Mouse (Mus musculus) forebrain, embryonic 15.5 days (tissue): Measurements from ENCODE around the gene Eif3d. TPM values are rescaled to one million over a fixed set of nuclear protein-coding genes. Genes with fewer than 3 reads are reported as not detected.
A peak's percentile ranks its signal among the peaks of the same experiment; 100 is the strongest.
"Not testable (repeated sequence)": the region's sequence is repeated elsewhere in the genome, so short reads cannot be mapped to it uniquely, and the experiment has no call there.

ENCODE experiments used
- ATAC-seq: fragments of 200-750 bp; cut with Nextera tagmentation; replicated peaks from 2 replicates; pipeline ENCODE4 v1.8.0; 2017; ENCODE audit warnings: mild to moderate bottlenecking, moderate TSS enrichment, moderate library complexity
- H3K27ac ChIP-seq: fragments of 300-500 bp; sonication (generic); replicated peaks from 2 replicates; pipeline ENCODE4 v1.5.1; 2015; ENCODE audit warnings: mild to moderate bottlenecking, inconsistent platforms
- H3K27me3 ChIP-seq: fragments of 300-500 bp; sonication (generic); 2 replicates; pipeline ENCODE4 v1.6.1; 2015; ENCODE audit warnings: inconsistent platforms
- H3K36me3 ChIP-seq: fragments of 300-500 bp; sonication (generic); 2 replicates; pipeline ENCODE4 v1.6.1; 2015; ENCODE audit warnings: mild to moderate bottlenecking, inconsistent platforms
- H3K4me1 ChIP-seq: fragments of 300-500 bp; sonication (generic); 2 replicates; pipeline ENCODE4 v1.6.1; 2015; ENCODE audit warnings: inconsistent platforms
- H3K4me2 ChIP-seq: fragments of 300-500 bp; sonication (generic); replicated peaks from 2 replicates; pipeline ENCODE4 v1.6.1; 2015; ENCODE audit warnings: mild to moderate bottlenecking, inconsistent platforms
- H3K4me3 ChIP-seq: fragments of 300-500 bp; sonication (generic); 2 replicates; pipeline ENCODE4 v1.5.1; 2015; ENCODE audit warnings: mild to moderate bottlenecking, inconsistent platforms
- H3K9ac ChIP-seq: fragments of 300-500 bp; sonication (generic); replicated peaks from 2 replicates; pipeline ENCODE4 v1.6.1; 2015; ENCODE audit warnings: mild to moderate bottlenecking, inconsistent platforms
- H3K9me3 ChIP-seq: fragments of 300-500 bp; sonication (generic); 2 replicates; pipeline ENCODE4 v1.6.1; 2016; ENCODE audit warnings: inconsistent platforms
- WGBS: fragments of 180-500 bp; shearing (Covaris S2); methylation state at CpG from one replicate; pipeline ENCODE4 v1.1.7; 2015; ENCODE audit warnings: mixed read lengths; 5-methylcytosine and 5-hydroxymethylcytosine counted together
- polyA plus RNA-seq: library from polyadenylated mRNA; unstranded; fragments of >200 nt; fragmentation: Nextera tagmentation; extraction: Ambion mirVana; gene quantifications from 2 replicates; pipeline ENCODE4 v1.2.1, GENCODE M21; 2015

Eif3d gene
- 186 and 199 TPM in 2 replicates for polyA plus RNA-seq

- peaks cover 25% of the 10 kb centered on the region for H3K4me1 ChIP-seq
- H3K9ac ChIP-seq = peak within 1 kb of the TSS; percentile 87
- H3K27me3 ChIP-seq = no peaks in the 10 kb centered on the region
- H3K9me3 ChIP-seq = no peaks in the 10 kb centered on the region
- peak within 1 kb of the TSS; percentile 85 for H3K4me2 ChIP-seq
- peaks cover 32% of the 10 kb centered on the region for H3K36me3 ChIP-seq
- peak; percentile 85 for ATAC-seq
- WGBS = under 1% methylated on average over 71 of the region's 72 CpGs
- H3K27ac ChIP-seq = peak within 1 kb of the TSS; percentile 99
- peak within 1 kb of the TSS; percentile 61 for H3K4me3 ChIP-seq
Measured at GRCm38 (mm10) chr15:77970470-77971292, at the start of gene Eif3d. Gene Eif3d (minus strand): TSS chr15:77970813.

GRCm38 (mm10) chr15:78014046-78014445 is 43.4 kb upstream of the Eif3d start:
- Histone ChIP-seq H3K9me3 (no peaks in the 10 kb centered on the region), H3K27ac (no peak overlapping the region), H3K4me1 (no peaks in the 10 kb centered on the region), H3K36me3 (no peaks in the 10 kb centered on the region), H3K9ac (no peak overlapping the region), H3K4me2 (no peak overlapping the region), H3K4me3 (no peak overlapping the region), H3K27me3 (no peaks in the 10 kb centered on the region)
- no peak for ATAC-seq
- WGBS = 91% methylated on average over 1 of the region's 1 CpGs

- not testable (repeated sequence) for H3K4me3 ChIP-seq, ATAC-seq, H3K27me3 ChIP-seq, H3K9ac ChIP-seq, H3K9me3 ChIP-seq, H3K36me3 ChIP-seq, H3K4me1 ChIP-seq, H3K27ac ChIP-seq, H3K4me2 ChIP-seq
- 83% methylated on average over 8 of the region's 8 CpGs for WGBS
Measured at GRCm38 (mm10) chr15:78008206-78008605, 37.6 kb upstream of the Eif3d start.

- no peaks in the 10 kb centered on the region for H3K27me3 ChIP-seq
- no peak overlapping the region for H3K27ac ChIP-seq
- WGBS = 55% methylated on average over 9 of the region's 9 CpGs
- H3K4me3 ChIP-seq = no peak overlapping the region
- H3K4me1 ChIP-seq = no peaks in the 10 kb centered on the region
- no peaks in the 10 kb centered on the region for H3K36me3 ChIP-seq
- H3K9me3 ChIP-seq = no peaks in the 10 kb centered on the region
- no peak overlapping the region for H3K4me2 ChIP-seq
- no peak overlapping the region for H3K9ac ChIP-seq
- no peak for ATAC-seq
Measured at GRCm38 (mm10) chr15:78003929-78004328, 33.3 kb upstream of the Eif3d start.

- WGBS = 11% methylated on average over 5 of the region's 5 CpGs
Measured at GRCm38 (mm10) chr15:78001400-78001799, 30.8 kb upstream of the Eif3d start.

GRCm38 (mm10) chr15:77988541-77988940 is 17.9 kb upstream of the Eif3d start:
- Histone ChIP-seq H3K4me1 (no peaks in the 10 kb centered on the region), H3K9ac (no peak overlapping the region), H3K4me2 (no peak overlapping the region), H3K4me3 (no peak overlapping the region), H3K27me3 (no peaks in the 10 kb centered on the region), H3K27ac (no peak overlapping the region), H3K9me3 (no peaks in the 10 kb centered on the region), H3K36me3 (no peaks in the 10 kb centered on the region)
- WGBS = 66% methylated on average over 5 of the region's 5 CpGs
- ATAC-seq = no peak

More at GRCm38 (mm10) chr15:78001400-78001799, 30.8 kb upstream of the Eif3d start:
- Histone ChIP-seq H3K36me3 (no peaks in the 10 kb centered on the region), H3K4me2 (no peak overlapping the region), H3K9ac (no peak overlapping the region), H3K27ac (no peak overlapping the region), H3K4me1 (no peaks in the 10 kb centered on the region), H3K27me3 (no peaks in the 10 kb centered on the region), H3K9me3 (no peaks in the 10 kb centered on the region), H3K4me3 (no peak overlapping the region)
- no peak for ATAC-seq

GRCm38 (mm10) chr15:77983391-77983790 is 12.8 kb upstream of the Eif3d start:
- Histone ChIP-seq H3K4me1 (peaks cover 8% of the 10 kb centered on the region; the same call in 1 of the 2 replicates), H3K4me2 (no peak overlapping the region), H3K9me3 (no peaks in the 10 kb centered on the region), H3K27me3 (0 out of 2 replicates have a peak, but pooled peaks cover 2% of the 10 kb centered on the region), H3K36me3 (no peaks in the 10 kb centered on the region), H3K9ac (no peak overlapping the region), H3K4me3 (no peak overlapping the region), H3K27ac (no peak overlapping the region)
- 38% methylated on average over 3 of the region's 3 CpGs for WGBS
- no peak for ATAC-seq

GRCm38 (mm10) chr15:77982195-77982939 is 11.8 kb upstream of the Eif3d start:
- 0 out of 2 replicates have a peak, but pooled peaks have one; percentile 13 for ATAC-seq
- no peak overlapping the region for H3K4me3 ChIP-seq
- H3K27me3 ChIP-seq = 0 out of 2 replicates have a peak, but pooled peaks cover 2% of the 10 kb centered on the region
- no peaks in the 10 kb centered on the region for H3K36me3 ChIP-seq
- 23% methylated on average over 18 of the region's 18 CpGs for WGBS
- H3K9ac ChIP-seq = no peak overlapping the region
- H3K4me2 ChIP-seq = no peak overlapping the region
- H3K4me1 ChIP-seq = peaks cover 8% of the 10 kb centered on the region; the same call in 1 of the 2 replicates
- no peaks in the 10 kb centered on the region for H3K9me3 ChIP-seq
- no peak overlapping the region for H3K27ac ChIP-seq

- Histone ChIP-seq H3K4me1 (peaks cover 8% of the 10 kb centered on the region; the same call in 1 of the 2 replicates), H3K4me2 (no peak overlapping the region), H3K27ac (no peak overlapping the region), H3K9ac (no peak overlapping the region), H3K4me3 (no peak overlapping the region), H3K36me3 (no peaks in the 10 kb centered on the region), H3K9me3 (no peaks in the 10 kb centered on the region), H3K27me3 (0 out of 2 replicates have a peak, but pooled peaks cover 2% of the 10 kb centered on the region)
- 74% methylated on average over 5 of the region's 5 CpGs for WGBS
- ATAC-seq = no peak
Measured at GRCm38 (mm10) chr15:77981181-77981680, 10.6 kb upstream of the Eif3d start.

- H3K4me2 ChIP-seq = no peak overlapping the region
- H3K4me3 ChIP-seq = no peak overlapping the region
- H3K27ac ChIP-seq = no peak overlapping the region
- no peaks in the 10 kb centered on the region for H3K9me3 ChIP-seq
- no peak overlapping the region for H3K9ac ChIP-seq
- 0 out of 2 replicates have a peak, but pooled peaks cover 2% of the 10 kb centered on the region for H3K27me3 ChIP-seq
- no peak for ATAC-seq
- peaks cover 8% of the 10 kb centered on the region; the same call in 1 of the 2 replicates for H3K4me1 ChIP-seq
- H3K36me3 ChIP-seq = no peaks in the 10 kb centered on the region
- 83% methylated on average over 10 of the region's 10 CpGs for WGBS
Measured at GRCm38 (mm10) chr15:77979427-77979865, 8.8 kb upstream of the Eif3d start.

GRCm38 (mm10) chr15:77977663-77978062 is 7.0 kb upstream of the Eif3d start:
- H3K9ac ChIP-seq = no peak overlapping the region
- WGBS = 66% methylated on average over 3 of the region's 3 CpGs
- no peak overlapping the region for H3K27ac ChIP-seq
- H3K4me1 ChIP-seq = peaks cover 8% of the 10 kb centered on the region; the same call in 1 of the 2 replicates
- H3K4me3 ChIP-seq = no peak overlapping the region
- ATAC-seq = no peak
- no peaks in the 10 kb centered on the region for H3K36me3 ChIP-seq
- 0 out of 2 replicates have a peak, but pooled peaks cover 1% of the 10 kb centered on the region for H3K27me3 ChIP-seq
- no peaks in the 10 kb centered on the region for H3K9me3 ChIP-seq
- H3K4me2 ChIP-seq = no peak overlapping the region
